Mouse (Mus musculus) left cerebral cortex, adult 8-10 months (tissue): ENCODE results near the gene Lgalsl. TPM values are rescaled to one million over a fixed set of nuclear protein-coding genes. Genes with fewer than 3 reads are reported as not detected.

Experiments
- DNase-seq, 2 experiments: peaks; one replicate each; pipeline ENCODE4 v3.0.0; 2022; ENCODE audit warnings: low spot score in 2 of 2
- total RNA-seq, 4 experiments: library from RNA; stranded (reverse); gene quantifications; 2 replicates each; pipeline ENCODE4 v1.2.4; 2022

The Lgalsl gene
- total RNA-seq, 4 experiments from 2014 or later = 76.1 to 86.3 (median 80.4) TPM

GRCm38 (mm10) chr11:20782620-20783019 is 48.2 kb downstream of the Lgalsl start:
- no peak for DNase-seq

- DNase-seq = no peak
These were observed 50.5 kb downstream of the Lgalsl start for GRCm38 (mm10) chr11:20780312-20780711.

DNA sequence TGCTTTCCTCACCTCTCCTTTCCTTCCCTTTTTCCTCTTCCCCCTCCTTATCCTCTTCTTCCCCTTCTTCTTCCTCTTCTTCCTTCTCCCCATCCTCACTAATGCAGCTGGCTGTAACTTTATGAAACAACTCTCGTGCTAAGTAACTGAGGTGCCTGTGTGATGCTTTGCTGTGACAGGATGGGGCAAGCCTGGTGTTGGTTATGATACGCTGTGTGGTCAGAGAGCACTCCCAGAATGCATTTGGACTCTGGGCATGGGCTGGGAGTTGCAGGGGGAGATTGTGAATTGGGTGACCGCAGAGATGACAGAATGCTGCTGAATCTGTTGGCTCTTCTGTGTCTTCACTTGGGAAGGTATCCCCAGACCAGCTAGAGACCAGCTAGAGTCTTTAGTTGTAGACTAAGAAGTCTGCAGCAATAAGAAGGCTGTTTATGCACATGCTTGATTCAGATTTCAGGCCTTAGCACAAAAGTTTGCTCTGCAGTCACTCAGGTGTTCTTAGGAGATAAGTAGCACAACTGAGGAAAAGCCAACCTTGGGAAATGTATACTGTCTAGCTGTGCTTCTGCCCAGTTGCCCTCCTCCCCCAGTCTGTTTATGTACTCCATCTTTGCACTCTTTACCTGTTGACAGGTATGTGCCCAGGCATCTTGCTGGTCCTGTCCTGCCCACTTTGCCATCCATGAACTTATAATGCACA is 51.8 kb downstream of the Lgalsl start:
- no peak for DNase-seq

- DNase-seq = no peak
These were observed 52.6 kb downstream of the Lgalsl start for GRCm38 (mm10) chr11:20778298-20778697.

GRCm38 (mm10) chr11:20776668-20777067 is 54.2 kb downstream of the Lgalsl start:
- no peak for DNase-seq

Other genes with a start within 250 kb of the Lgalsl start
- 100 to 1,000 TPM in 1 of 4 experiments, 10 to 100 TPM in 3; 82.4 to 105 (median 92.6) TPM for gene Aftph, start 89.5 kb downstream of the Lgalsl start, total RNA-seq